Mouse (Mus musculus) lung, postnatal 25 days (tissue): ENCODE results near the gene Ttc39a.

Source experiments
- DNase-seq: peaks from one replicate; pipeline ENCODE4 v3.0.0; 2022; ENCODE audit warnings: low spot score

The Ttc39a gene

DNA sequence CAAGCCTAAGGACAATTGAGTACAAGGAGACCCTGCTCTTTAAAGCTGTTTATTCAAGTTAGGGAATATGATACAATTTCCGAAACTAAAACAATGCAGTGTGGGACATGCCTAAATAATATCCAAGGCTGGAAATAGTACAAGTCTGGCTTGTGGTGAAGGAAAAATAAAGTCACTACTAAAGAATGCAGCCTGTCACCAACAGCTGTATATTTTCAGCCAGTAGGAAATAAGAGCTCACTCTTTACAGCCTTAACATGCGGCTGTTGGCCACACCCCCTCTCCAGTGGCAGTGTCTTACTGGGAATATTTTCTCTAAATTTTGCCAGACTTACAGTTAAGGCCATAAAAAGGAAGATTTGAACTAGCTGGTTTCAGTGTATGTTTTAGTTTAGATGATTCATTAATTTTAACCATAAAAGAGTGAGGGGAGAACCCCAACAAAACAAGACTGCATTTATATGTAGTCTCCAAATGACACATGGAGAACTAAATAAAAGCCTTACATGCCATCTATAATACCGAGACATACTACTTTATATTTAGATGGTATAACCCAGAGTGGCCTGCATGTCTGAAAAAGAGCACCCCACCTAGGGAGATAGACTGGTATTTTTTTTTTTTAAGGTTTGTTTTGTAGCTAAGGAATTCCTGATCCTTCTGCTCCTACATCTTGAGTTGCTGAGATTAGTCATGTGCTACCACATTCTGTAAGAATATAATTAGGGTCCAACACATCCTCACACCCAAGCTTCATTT is 54.2 kb downstream of the Ttc39a start:
- DNase-seq, result peak; percentile 71

DNA sequence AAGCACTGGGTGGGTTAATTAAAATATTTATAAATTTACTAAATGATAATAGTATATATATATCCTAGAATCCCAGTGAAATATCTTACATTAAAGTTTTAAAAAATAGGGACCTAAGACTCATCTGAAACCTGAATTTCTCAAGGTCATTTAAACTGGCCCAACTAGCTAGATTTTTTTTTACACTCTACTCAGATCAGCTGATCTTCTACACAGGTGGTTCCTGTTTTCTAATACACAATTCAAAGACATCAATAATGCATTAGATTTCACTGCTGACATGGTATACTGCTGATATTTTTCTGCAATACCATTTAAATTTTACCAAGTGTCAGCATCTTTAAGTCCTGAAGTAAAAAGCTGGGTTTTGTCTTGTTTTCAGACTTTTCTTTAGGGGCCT is 57.5 kb downstream of the Ttc39a start:
- DNase-seq, result no peak

DNA sequence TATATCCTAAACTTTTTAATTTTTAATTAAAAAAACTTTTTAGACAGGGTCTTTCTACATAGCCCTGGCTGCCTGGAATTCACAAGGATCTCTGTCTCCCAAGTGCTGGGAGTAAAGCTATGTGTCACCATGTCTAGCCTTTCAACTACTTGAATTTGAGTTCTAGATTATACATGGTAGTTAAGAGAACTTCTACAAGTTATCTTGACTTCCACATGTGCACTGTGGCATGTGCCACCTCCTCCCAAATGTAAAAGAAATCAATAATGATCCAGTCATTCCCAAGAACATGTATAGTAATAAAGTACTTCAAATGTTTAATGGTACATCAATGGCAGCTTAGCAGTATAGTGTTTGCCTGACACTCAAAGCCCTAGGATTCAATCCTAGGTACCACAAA is 61.3 kb downstream of the Ttc39a start:
- DNase-seq, result no peak

DNA sequence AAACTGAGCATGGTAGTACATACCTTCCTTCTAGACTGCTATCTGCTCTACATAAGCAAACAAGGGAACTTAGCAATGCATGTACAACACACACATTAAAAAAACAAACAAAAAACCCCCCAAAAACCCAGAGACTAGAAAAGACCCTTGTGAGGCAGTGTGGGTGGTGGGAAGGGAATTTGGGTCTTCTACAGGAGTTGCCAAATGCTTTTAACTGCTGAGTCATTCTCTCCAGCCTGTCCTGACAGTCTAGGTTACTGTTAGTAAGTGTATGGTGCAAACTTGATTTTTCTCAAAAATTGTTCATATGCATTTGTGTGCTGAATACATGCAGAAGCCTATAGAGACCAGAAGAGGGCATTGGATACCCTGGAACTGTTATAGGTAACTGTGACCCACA is 65.2 kb downstream of the Ttc39a start:
- no peak for DNase-seq

DNA sequence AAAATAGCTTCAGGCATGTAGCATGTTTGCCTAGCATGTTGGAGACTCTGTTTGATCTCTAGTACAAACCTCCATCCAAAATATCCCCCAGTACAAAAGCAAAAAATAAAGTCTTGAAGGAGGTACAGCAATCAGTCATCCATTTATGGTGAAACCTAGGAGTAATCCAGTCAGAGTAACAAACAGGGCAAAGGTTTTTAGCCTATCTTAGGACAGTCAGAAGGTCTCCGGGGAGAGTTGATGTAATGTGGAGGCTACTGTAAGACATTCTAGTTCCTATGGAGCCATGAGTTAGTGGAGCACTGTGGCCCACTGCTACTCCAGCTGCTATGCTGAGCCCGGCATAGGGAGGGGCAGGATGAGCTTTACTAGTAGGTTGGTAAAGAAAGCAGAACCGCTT is 66.1 kb downstream of the Ttc39a start:
- no peak for DNase-seq

DNA sequence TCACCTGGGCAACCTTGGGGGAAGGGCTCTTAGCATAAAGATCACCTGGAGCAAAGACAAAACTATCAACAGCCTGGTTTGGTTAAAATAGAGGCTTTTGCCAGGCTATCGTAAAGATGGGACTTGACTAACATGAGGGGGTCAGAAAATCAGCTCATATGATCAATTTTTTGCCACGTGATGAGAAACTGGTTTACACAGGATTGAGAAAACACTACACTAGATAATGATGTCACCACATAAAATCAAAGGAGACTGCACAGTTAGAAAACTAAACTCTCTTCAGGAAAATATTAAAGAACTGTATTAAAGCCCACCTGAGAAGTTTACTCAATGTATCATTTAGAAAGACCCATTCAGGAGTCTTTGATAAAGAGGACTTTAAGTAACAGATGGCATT is 68.7 kb downstream of the Ttc39a start:
- no peak for DNase-seq

DNA sequence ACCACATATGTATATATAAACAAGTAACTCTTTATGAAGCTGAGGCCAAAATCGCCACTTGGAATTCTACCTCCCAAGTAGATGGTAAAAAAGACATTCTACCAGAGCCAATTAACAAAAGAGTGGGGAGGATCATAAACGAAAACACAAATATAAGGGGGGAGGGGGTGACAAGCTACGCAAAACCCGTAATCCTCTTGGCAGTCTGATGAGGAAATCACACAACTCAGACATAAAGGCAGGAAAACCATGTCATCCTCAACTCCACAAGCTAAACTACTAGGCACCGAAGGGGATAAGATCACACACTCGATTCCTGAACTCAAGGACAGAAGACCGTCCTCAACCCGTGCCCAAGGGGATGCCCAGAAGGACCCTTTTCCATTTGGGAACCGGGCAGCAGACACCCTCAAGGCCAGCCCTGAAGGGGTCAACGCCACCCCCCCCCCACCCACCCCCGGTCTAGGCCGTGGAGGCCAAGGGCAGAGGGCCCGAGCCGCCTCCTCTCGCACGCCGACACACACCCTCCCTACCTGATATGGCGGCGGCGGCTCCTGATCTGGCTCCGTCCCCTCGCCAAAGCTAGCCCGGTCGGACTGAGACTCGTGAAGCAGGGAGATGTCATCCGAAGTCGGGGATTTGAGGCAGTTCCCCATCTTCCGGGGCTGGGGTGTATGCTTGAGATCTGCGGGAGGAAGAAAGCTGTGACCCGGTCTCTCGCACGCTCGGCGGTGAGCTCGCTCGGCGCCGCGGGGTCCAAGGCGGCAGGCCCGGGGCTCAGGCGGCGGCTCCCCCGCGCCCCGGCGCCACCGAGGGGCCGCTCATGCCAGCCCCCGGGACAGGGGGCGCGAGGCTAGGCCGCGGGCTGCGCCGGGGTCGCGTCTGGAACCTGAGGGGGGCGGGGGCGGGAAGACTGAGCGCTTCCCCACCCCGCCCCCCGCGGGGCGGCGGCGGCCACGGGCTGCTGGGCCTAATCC is 69.4 kb downstream of the Ttc39a start:
- peak; percentile 29 for DNase-seq

DNA sequence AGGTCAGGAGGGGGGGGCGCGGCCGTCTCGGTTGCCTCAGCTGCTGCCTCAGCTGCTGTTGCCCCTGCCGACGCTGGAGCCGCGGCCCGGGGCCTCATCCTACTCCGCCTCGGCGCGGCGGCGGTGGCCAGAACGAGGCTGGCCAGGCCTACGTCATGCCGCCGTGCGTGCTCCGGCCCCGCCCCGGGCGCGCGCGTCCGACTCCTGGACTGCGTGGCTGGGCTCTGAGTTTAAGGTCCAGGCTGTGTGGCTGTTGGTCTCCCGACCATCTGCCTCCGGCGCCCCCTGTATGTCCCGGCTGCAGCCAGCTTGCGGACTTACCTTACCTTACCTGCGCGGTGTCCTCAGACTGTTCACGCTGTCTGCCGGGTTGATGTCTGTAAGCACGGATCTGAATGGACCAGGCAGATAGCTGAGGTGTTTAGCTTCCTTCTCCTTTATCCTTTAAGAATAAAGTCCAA is 70.2 kb downstream of the Ttc39a start:
- DNase-seq, result peak; percentile 90

DNA sequence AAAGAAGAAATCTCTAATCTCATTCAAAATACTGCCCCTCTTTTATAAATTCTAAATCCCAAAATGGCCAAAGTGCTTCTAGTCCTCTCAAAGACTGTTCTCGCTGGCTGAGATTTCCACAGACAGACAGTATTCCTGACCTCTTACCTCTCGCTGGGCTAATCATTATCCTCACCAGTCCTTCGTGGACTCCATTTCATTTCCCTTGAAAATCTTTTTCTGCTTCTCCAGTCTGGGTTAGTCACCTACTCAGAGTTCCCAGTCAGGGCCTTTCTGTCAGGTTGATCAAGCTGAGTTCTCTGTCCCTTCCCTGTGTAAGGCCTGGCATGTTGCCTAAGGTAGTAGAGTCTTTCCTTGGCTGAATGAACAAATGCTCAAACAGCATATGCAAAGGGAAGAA is 71.0 kb downstream of the Ttc39a start:
- DNase-seq, result no peak

DNA sequence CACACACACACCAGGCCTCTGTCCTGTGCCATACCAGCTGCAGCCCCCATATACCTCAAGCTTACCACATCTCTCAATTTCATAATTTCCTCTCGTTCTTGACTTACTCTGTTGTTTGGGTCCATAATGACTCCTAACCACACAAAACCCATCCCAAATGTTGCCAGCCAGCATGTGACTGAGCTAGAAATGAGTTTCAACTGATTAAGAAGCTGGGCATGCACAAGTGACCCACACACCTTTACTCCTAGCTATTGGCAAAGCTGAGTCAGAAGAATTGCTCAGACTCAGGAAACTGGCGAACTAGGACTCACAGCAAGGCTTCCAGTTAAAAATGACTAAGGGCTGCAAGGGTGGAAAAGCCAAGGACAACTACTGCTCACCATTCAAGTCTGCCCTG is 75.0 kb downstream of the Ttc39a start:
- DNase-seq, result no peak

DNA sequence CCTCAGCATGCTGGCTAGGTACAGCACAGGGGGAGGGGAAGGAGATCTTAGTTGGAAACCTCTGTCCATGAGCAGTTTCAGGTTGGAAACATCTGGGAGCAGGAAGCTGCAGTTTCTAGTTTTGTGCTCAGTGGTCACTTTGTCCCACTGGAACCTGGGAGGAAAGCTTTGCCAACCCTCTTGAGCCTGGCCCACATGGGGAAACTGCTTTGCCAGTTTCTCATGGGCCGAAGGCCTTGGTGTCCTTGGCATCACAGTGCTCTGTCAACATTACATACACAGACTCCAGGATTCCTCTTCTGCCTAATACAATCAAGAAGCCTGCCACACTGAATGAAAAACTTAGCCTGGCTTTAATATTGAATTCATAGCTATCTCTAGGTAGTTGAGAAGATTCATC is 76.3 kb downstream of the Ttc39a start:
- no peak for DNase-seq

DNA sequence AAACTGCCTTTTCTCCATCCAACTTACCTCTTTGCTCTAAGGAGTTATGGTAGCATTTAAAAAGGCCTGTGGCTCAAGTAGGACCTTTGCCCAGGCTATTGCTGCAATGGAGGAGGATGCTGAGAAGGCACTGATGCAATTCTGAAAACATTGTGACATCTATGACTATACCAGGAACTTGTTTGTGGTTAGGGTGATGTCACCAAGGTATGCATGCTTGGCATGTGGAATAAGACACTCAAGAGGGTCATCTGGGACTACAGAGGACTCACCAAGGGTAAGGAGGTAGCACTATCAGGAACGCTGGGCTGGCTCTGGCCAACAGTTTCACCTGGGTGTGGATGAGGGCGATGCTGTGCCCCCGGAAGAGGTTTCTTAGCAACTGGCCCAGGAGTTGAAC is 78.2 kb downstream of the Ttc39a start, which contains the start of gene Rnf11:
TSS of gene Rnf11 (minus strand) at position 108 of the 400 bp plus-strand sequence.
- peak; percentile 56 for DNase-seq

DNA sequence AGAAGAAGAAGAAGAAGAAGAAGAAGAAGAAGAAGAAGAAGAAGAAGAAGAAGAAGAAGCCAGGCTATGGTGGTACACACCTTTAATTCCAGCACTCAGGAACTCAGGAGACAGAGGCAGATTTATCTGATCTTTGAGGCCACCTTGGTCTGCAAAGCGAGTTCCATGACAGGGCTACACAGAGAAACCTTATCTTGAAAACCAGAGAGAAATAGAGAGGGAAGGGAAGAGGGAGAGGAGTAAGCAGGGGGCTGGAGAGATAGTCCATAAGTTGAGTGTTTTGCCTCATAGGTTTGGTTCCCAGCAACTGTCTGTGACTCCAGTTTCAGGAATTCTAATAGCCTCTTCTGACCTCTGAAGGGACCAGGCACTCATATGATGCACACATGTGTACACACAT is 82.4 kb downstream of the Ttc39a start:
- DNase-seq, result no peak

DNA sequence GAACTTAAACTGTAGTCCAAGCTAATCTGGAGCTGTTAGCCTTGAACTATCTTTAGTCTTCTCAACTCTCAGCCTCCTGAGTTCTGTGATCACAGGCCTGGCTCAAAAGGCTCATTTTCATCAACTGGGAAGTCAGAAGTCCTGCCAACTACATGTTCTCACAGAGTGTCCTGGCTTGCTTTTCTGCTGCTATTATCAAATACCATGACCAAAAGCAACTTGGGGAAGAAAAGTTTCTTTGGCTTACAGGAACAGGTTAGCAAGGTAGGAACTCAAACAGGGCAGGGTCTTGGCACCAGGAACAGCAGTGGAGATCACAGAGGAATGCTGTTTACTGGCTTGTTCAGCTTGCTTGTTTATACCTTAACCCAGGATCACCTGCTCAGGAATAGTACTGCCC is 87.2 kb downstream of the Ttc39a start:
- no peak for DNase-seq
